Mouse (Mus musculus) bone marrow, adult 2 months (tissue): ENCODE results near the gene Slc39a1. TPM values are rescaled to one million over a fixed set of nuclear protein-coding genes. Genes with fewer than 3 reads are reported as not detected.

ENCODE experiments used
- H3K27ac ChIP-seq: fragments of 200-500 bp; 2 replicates; pipeline ENCODE4 v1.5.1; 2012; ENCODE audit warnings: low read depth, mild to moderate bottlenecking, control low read depth, inconsistent platforms, low read length; ENCODE audit not compliant: control insufficient read depth, poor library complexity, insufficient read depth
- H3K4me1 ChIP-seq: fragments of 200-500 bp; 2 replicates; pipeline ENCODE4 v1.6.1; 2011; ENCODE audit warnings: low read length; ENCODE audit not compliant: control insufficient read depth, insufficient read depth
- H3K4me3 ChIP-seq: fragments of 200-500 bp; replicated peaks from 2 replicates; pipeline ENCODE3; 2011; ENCODE audit warnings: mild to moderate bottlenecking, low read depth, low read length, control low read depth; ENCODE audit not compliant: control insufficient read depth
- CTCF ChIP-seq: fragments of 200-500 bp; IDR thresholded peaks from 2 replicates; pipeline ENCODE4 v1.5.1; 2011; ENCODE audit warnings: low read length, control low read depth; ENCODE audit not compliant: control insufficient read depth, insufficient read depth
- POLR2A ChIP-seq: fragments of 200-500 bp; IDR thresholded peaks from 2 replicates; pipeline ENCODE4 v1.6.1; 2011; ENCODE audit warnings: low read depth, mild to moderate bottlenecking, control low read depth, low read length, borderline replicate concordance; ENCODE audit not compliant: control insufficient read depth
- WGBS: fragments of 180-500 bp; shearing (Covaris S2); methylation state at CpG from one replicate; pipeline ENCODE4 v1.1.7; 2018; 5-methylcytosine and 5-hydroxymethylcytosine counted together
- polyA plus RNA-seq: library from polyadenylated mRNA; stranded (reverse); fragments of >200 nt; gene quantifications from 2 replicates; pipeline ENCODE4 v1.2.4, GENCODE M21; 2011; ENCODE audit warnings: low replicate concordance; ENCODE audit not compliant: missing spikeins, insufficient read depth, insufficient read length

The Slc39a1 gene
- polyA plus RNA-seq, 1 experiment, result 29.3 TPM

DNA sequence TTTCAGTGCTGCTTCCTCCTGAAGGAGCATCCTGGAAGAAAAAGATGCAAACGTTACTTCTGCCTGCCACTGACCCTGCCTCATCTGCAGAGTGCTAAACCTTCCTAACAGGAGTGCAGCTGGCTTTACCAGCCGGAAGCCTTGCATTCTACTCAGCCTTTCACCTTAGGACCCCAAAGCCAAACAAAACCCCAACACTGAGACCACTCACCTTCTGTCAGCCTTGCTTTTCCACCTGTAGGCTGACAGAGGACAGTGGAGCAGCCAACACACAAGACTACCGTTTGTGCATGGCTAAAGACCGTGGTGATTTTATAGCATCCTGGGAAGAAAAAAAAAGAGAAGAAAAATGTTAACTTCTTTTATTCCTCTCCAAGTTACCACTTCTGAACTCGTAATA lies 35.2 kb upstream of the Slc39a1 start:
- no peak overlapping the region for H3K27ac ChIP-seq

DNA sequence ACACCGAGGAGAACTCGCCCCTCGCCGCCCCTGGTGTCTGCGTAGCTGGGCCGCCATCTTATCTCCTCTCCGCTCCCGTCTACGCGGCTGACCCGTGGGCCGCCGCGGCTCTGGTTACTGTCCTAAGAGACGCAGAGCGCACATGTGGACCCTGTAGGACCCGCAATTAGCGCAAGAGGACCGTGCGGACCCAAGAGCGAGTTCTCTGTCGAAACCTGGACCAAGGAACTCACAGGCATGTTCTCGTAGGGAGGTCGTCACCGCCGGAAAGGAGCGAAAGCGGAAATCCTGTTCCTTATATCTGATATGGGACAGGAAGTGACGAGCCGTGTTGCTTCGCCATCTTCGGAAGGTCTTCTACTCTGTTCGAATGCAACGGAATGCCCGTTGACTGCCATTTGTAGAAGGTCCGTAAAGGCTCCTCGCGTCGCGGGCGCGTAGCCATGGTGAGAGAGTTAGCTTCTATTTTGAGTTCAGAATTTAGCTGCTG lies 34.5 kb upstream of the Slc39a1 start, which contains the start of the genes Rps27 and Rab13:
Rps27 (minus strand) TSS at position 275 of the 490 bp plus-strand sequence.
Rab13 (plus strand) TSS at position 319 of the 490 bp plus-strand sequence.
- Histone ChIP-seq H3K27ac (peak within 1 kb of the TSS; percentile 94), H3K4me3 (peak within 1 kb of the TSS; percentile 97), H3K4me1 (peaks cover 1% of the 10 kb centered on the region; the same call in 1 of the 2 replicates)
- TF ChIP-seq POLR2A, result peak; percentile 86
- TF ChIP-seq CTCF, result no peak
- under 1% methylated on average over 42 of the region's 42 CpGs for WGBS

More for the DNA sequence above, 35.2 kb upstream of the Slc39a1 start:
- 9% methylated on average over 5 of the region's 5 CpGs for WGBS
- H3K4me3 ChIP-seq, result peak overlapping the region; percentile 45
- peaks cover 1% of the 10 kb centered on the region; the same call in 1 of the 2 replicates for H3K4me1 ChIP-seq
- TF ChIP-seq POLR2A, result no peak
- no peak for TF ChIP-seq CTCF

DNA sequence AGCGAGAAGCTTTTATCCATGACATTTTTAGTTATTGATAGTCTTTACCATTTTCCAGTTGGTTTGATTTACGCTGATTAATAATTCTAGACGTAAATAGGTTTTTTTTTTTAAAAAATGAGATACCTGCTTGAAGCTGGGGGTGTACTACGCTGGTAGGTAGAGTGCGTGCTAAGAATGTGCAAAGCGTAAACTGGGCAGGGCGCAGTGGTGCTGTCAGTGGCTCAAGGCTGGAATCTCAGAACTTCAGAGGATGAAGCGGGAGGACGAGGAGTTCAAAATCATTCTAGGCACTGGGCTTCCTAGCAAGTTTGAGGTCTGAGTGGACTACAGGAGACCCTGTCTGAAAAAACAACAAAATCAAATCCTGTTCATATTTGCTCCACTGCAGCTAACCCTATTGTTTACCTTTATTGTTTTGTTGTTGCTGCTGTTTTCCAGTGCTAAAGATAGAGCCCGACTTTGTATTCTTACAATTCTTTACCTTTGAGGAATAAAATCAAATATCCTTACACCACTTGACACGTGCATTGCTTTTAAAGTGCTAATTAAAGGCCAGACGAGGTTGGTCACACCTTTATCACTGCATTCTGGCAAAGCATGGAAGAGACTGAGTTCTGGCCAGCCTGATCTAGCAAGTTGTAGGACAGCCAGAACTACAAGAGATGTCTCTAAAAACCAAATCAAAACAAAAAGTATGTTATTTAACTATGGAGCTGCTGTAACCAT lies 33.9 kb upstream of the Slc39a1 start:
- no peak for TF ChIP-seq POLR2A
- TF ChIP-seq CTCF, result no peak
- WGBS, result 36% methylated on average over 12 of the region's 12 CpGs
- Histone ChIP-seq H3K4me1 (peaks cover 1% of the 10 kb centered on the region; the same call in 1 of the 2 replicates), H3K4me3 (peak overlapping the region; percentile 97), H3K27ac (no peak overlapping the region)

GRCm38 (mm10) chr3:90215825-90216380 lies 32.1 kb upstream of the Slc39a1 start:
- H3K27ac ChIP-seq, result no peak overlapping the region
- TF ChIP-seq POLR2A, result no peak
- no peak for TF ChIP-seq CTCF
- H3K4me1 ChIP-seq, result peaks cover 1% of the 10 kb centered on the region; the same call in 1 of the 2 replicates
- H3K4me3 ChIP-seq, result no peak overlapping the region
- 29% methylated on average over 1 of the region's 1 CpGs for WGBS

GRCm38 (mm10) chr3:90220088-90220487 lies 27.9 kb upstream of the Slc39a1 start:
- Histone ChIP-seq H3K4me1 (no peaks in the 10 kb centered on the region; the same call in 1 of the 2 replicates), H3K4me3 (peak overlapping the region; percentile 21), H3K27ac (no peak overlapping the region)
- WGBS, result 8% methylated on average over 6 of the region's 6 CpGs
- no peak for TF ChIP-seq POLR2A
- no peak for TF ChIP-seq CTCF

DNA sequence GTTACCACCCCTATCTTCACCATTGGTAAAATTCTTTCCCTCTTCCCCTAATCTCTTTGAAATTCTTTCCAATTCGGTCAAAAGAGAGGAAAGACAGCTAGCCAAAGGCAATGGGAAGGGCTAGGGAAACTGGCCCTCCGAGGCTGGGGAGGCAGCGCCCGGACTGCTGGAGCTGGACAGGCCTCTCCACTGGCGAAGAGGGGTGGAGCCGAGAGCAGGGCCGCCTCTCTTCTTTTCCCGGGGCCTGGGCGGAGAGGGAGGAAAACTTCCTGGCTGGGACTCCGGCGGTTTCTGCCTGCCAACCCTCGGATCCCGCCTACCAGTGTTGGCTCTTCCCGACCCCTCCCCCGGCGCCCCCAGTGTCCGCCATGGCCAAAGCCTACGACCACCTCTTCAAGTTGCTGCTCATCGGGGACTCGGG lies 27.4 kb upstream of the Slc39a1 start:
- no peak overlapping the region for H3K27ac ChIP-seq
- peak overlapping the region; percentile 37 for H3K4me3 ChIP-seq
- TF ChIP-seq CTCF (no peak), POLR2A (no peak)
- peaks cover 1% of the 10 kb centered on the region; the same call in 1 of the 2 replicates for H3K4me1 ChIP-seq
- 3% methylated on average over 20 of the region's 20 CpGs for WGBS

DNA sequence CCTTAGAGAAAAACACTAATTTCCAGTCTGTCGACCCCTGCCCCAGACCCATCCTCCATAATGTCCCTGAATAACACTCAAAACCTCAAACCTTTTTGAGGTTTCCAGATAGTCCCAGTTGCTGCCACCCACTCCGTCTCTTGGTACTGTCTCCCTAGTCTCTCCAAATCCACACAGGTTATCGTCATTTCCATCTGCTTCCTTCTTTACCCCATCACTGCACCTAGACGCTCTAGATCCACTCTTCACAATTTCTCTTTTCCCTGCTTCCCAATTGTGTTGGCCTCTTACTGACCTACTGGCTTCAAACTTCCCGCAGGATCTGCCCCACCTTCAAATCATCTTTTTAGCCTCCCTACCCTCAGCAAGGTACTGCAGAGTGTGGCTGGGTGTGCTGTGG lies 26.8 kb upstream of the Slc39a1 start:
- no peak overlapping the region for H3K4me3 ChIP-seq
- peaks cover 1% of the 10 kb centered on the region; the same call in 1 of the 2 replicates for H3K4me1 ChIP-seq
- TF ChIP-seq CTCF (no peak), POLR2A (no peak)
- no peak overlapping the region for H3K27ac ChIP-seq
- 20% methylated on average over 5 of the region's 5 CpGs for WGBS

- 79% methylated on average over 4 of the region's 4 CpGs for WGBS
- Histone ChIP-seq H3K4me3 (no peak overlapping the region), H3K27ac (no peak overlapping the region), H3K4me1 (peaks cover 1% of the 10 kb centered on the region; the same call in 1 of the 2 replicates)
- TF ChIP-seq CTCF (no peak), POLR2A (no peak)
Observed at GRCm38 (mm10) chr3:90222455-90222854, 25.5 kb upstream of the Slc39a1 start.

GRCm38 (mm10) chr3:90222941-90223340 lies 25.0 kb upstream of the Slc39a1 start:
- TF ChIP-seq POLR2A (no peak), CTCF (no peak)
- H3K4me1 ChIP-seq, result peaks cover 1% of the 10 kb centered on the region; the same call in 1 of the 2 replicates
- WGBS, result 52% methylated on average over 3 of the region's 3 CpGs

More at GRCm38 (mm10) chr3:90222941-90223340, 25.0 kb upstream of the Slc39a1 start:
- Histone ChIP-seq H3K27ac (no peak overlapping the region), H3K4me3 (no peak overlapping the region)
